ENCODE assay signal across 15 mouse cellular contexts in genomic region chr11:62498802-62499201, GRCm38 (mm10).
"Had no signal": no experiment of that assay in that cellular context is flagged by ENCODE, and none has a peak within 500 bp of the region (broad histone marks: within the 10 kb centered on the region; RNA-seq: fewer than 3 reads in every experiment).

No protein-coding gene starts in this region.

- DNase-seq: retina, postnatal 1 day; right cerebral cortex, adult 18-20 months; right cerebral cortex, postnatal 14 days; right cerebral cortex, postnatal 25 days; right cerebral cortex, postnatal 4 days; spleen, adult 18-20 months; thymus, adult 18-20 months; thymus, adult 2 months; thymus, postnatal 14 days; thymus, postnatal 25 days; thymus, postnatal 36 days; thymus, postnatal 4 days had no signal

- H3K27ac ChIP-seq: neural tube, embryonic 15.5 days; stomach, embryonic 15.5 days; stomach, postnatal 0 days had no signal

- H3K4me2 ChIP-seq: neural tube, embryonic 15.5 days; stomach, embryonic 15.5 days had no signal

- H3K9me3 ChIP-seq: neural tube, embryonic 15.5 days; stomach, embryonic 15.5 days had no signal

- H3K4me3 ChIP-seq: neural tube, embryonic 15.5 days; stomach, embryonic 15.5 days had no signal

- H3K27me3 ChIP-seq: neural tube, embryonic 15.5 days; stomach, embryonic 15.5 days had no signal

- H3K36me3 ChIP-seq: neural tube, embryonic 15.5 days; stomach, embryonic 15.5 days had no signal

- H3K9ac ChIP-seq: neural tube, embryonic 15.5 days; stomach, embryonic 15.5 days had no signal
